Mouse (Mus musculus) limb, embryonic 14.5 days (tissue): ENCODE measurements around the gene Cdc25a. TPM values are rescaled to one million over a fixed set of nuclear protein-coding genes. Genes with fewer than 3 reads are reported as not detected.
A peak's percentile ranks its signal among the peaks of the same experiment; 100 is the strongest.

Experiments used
- ATAC-seq: fragments of 200-750 bp; cut with Nextera tagmentation; 2 replicates; pipeline ENCODE4 v1.8.0; 2017; ENCODE audit warnings: low read depth, moderate number of reproducible peaks, moderate TSS enrichment; ENCODE audit not compliant: low FRiP score
- DNase-seq: peaks from one replicate; pipeline ENCODE4 v3.0.0-alpha.2; 2015; ENCODE audit warnings: low spot score
- H3K27ac ChIP-seq: fragments of 300-500 bp; sonication (generic); replicated peaks from 2 replicates; pipeline ENCODE4 v1.5.1; 2014; ENCODE audit warnings: low read depth, mild to moderate bottlenecking, low read length, moderate library complexity, mixed read lengths
- H3K27me3 ChIP-seq: fragments of 300-500 bp; sonication (generic); 2 replicates; pipeline ENCODE4 v1.6.1; 2014; ENCODE audit warnings: low read length, mixed read lengths; ENCODE audit not compliant: control insufficient read depth, insufficient read depth
- H3K36me3 ChIP-seq: fragments of 300-500 bp; sonication (generic); 2 replicates; pipeline ENCODE4 v1.6.1; 2014; ENCODE audit warnings: mild to moderate bottlenecking, low read length, moderate library complexity, mixed read lengths; ENCODE audit not compliant: control insufficient read depth, insufficient read depth
- H3K4me1 ChIP-seq: fragments of 300-500 bp; sonication (generic); 2 replicates; pipeline ENCODE4 v1.6.1; 2014; ENCODE audit warnings: antibody characterized with exemption, low read length, mixed read lengths; ENCODE audit not compliant: control insufficient read depth, insufficient read depth
- H3K4me2 ChIP-seq: fragments of 300-500 bp; sonication (generic); replicated peaks from 2 replicates; pipeline ENCODE4 v1.6.1; 2014; ENCODE audit warnings: low read depth, mild to moderate bottlenecking, low read length, moderate library complexity; ENCODE audit not compliant: severe bottlenecking
- H3K4me3 ChIP-seq: fragments of 300-500 bp; sonication (generic); replicated peaks from 2 replicates; pipeline ENCODE4 v1.5.1; 2014; ENCODE audit warnings: low read length
- H3K9ac ChIP-seq: fragments of 300-500 bp; sonication (generic); 2 replicates; pipeline ENCODE4 v1.6.1; 2014; ENCODE audit warnings: mild to moderate bottlenecking, low read depth, low read length, moderate library complexity; ENCODE audit not compliant: severe bottlenecking
- H3K9me3 ChIP-seq: fragments of 300-500 bp; sonication (generic); 2 replicates; pipeline ENCODE4 v1.6.1; 2016; ENCODE audit warnings: low read length; ENCODE audit not compliant: control insufficient read depth
- POLR2A ChIP-seq: fragments of 200-500 bp; IDR thresholded peaks from 2 replicates; pipeline ENCODE4 v1.8.0; 2012; ENCODE audit warnings: inconsistent platforms, mild to moderate bottlenecking, moderate library complexity, borderline replicate concordance; ENCODE audit not compliant: insufficient read depth, insufficient read length; ENCODE audit errors: extremely low read depth
- WGBS: fragments of 180-500 bp; shearing (Covaris S2); extraction: QIAGEN DNeasy Blood & Tissue Kit; methylation state at CpG from one replicate; pipeline ENCODE4 v1.1.7; 2014; 5-methylcytosine and 5-hydroxymethylcytosine counted together
- polyA plus RNA-seq, 2 experiments: library from polyadenylated mRNA; depleted of rRNA in 1 of 2; stranded (reverse) in 1 of 2; unstranded in 1 of 2; fragments of >200 nt; fragmentation: Nextera tagmentation in 1 of 2; extraction: Ambion mirVana in 1 of 2; gene quantifications; 2 replicates each; pipeline versions ENCODE4 v1.2.1 to v1.2.3; 2012 to 2014

The Cdc25a gene
- polyA plus RNA-seq, 2 experiments: 26.1 to 26.8 TPM

DNA sequence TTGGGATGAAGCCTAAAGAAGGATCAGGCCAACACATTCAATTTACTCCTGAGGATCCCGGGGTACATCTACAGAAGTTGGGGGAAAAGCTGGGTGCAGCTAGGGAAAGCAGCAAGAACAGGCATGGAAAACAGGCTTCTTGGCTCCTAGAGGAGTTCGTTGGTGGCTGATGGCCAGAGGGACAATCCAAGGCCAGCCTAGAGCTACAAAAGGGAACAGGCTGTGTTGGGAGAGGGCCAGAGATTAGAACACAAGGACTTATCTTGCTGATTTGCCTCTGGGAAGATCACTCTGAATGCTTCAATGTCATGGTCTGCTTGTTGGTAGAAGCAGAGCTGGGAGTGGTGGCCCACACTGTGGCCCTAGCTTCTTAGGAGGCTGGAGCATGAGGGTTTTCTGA, 42.6 kb downstream of the Cdc25a start:
- 83% methylated on average over 2 of the region's 2 CpGs for WGBS
- no peak overlapping the region for H3K4me2 ChIP-seq
- H3K9me3 ChIP-seq: no peaks in the 10 kb centered on the region
- no peak for DNase-seq
- H3K27ac ChIP-seq: no peak overlapping the region
- TF ChIP-seq POLR2A: no peak
- H3K4me3 ChIP-seq: no peak overlapping the region
- H3K4me1 ChIP-seq: no peaks in the 10 kb centered on the region
- no peaks in the 10 kb centered on the region for H3K36me3 ChIP-seq
- H3K27me3 ChIP-seq: no peaks in the 10 kb centered on the region
- no peak overlapping the region for H3K9ac ChIP-seq
- ATAC-seq: no peak

DNA sequence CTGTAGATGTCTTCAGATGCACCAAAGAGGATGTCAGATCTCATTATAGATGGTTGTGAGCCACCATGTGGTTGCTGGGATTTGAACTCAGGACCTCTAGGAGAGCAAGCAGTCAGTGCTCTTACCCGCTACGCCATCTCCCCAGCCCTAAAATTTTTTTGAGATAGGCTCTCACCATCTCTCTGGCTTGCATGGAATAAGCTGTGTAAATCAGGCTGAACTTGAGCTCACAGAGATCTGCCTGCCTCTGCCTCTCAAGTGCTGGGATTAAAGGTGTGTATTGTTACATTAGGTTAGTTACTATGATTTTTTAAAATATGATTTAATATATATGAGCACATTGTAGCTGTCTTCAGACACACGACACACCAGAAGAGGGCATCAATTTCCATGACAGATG, 53.8 kb downstream of the Cdc25a start:
- Histone ChIP-seq H3K27ac (no peak overlapping the region), H3K4me2 (no peak overlapping the region), H3K9ac (no peak overlapping the region), H3K4me1 (peaks cover 9% of the 10 kb centered on the region), H3K27me3 (no peaks in the 10 kb centered on the region), H3K9me3 (no peaks in the 10 kb centered on the region), H3K4me3 (no peak overlapping the region), H3K36me3 (no peaks in the 10 kb centered on the region)
- no peak for TF ChIP-seq POLR2A
- DNase-seq: no peak
- ATAC-seq: no peak
- 96% methylated on average over 3 of the region's 3 CpGs for WGBS

DNA sequence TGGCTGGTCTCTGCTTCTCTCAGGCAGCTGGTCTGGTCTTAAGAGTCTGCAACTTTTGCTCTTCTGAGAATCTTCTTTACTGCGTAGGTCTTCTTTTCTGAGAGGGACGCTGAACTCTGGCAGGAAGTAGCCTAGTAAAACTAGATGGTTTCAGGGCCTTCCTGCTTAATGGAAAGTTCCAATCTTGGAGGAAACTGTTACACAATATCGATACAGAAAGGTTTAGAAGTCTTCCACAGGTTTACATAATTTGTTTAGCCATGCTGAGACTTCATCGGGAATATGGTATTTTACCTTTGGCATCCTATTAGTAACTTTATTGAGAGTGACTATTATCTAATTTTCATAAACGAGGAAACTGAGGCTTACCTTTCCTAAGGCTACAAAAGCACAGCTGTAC, 54.7 kb downstream of the Cdc25a start:
- WGBS: 90% methylated on average over 5 of the region's 5 CpGs
- TF ChIP-seq POLR2A: no peak

DNA sequence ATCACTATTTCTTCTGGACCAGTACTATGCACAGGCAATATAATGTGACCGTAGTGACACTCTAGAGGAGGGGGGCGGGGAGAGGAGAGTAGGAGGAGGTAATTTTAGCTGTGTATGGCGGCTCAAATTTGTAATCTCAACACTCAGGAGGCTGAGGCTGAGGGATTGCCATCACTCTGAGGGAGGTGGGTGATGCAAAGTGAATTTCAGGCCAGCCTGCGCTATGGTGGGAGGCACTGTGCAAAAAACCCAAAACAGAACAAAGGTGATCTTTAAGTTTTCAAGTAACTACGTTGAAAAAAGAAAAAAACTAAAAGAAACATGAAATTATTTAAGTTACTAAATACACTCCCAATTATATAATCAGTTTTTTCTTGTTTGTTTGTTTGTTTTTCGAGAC, 55.4 kb downstream of the Cdc25a start:
- peak overlapping the region; percentile 93 for H3K27ac ChIP-seq
- peak overlapping the region; percentile 31; the same call in 1 of the 2 replicates for H3K4me2 ChIP-seq
- no peaks in the 10 kb centered on the region for H3K36me3 ChIP-seq
- H3K9ac ChIP-seq: peak overlapping the region; percentile 48
- ATAC-seq (no peak), DNase-seq (no peak)
- no peaks in the 10 kb centered on the region for H3K27me3 ChIP-seq
- WGBS: 67% methylated on average over 6 of the region's 6 CpGs
- H3K9me3 ChIP-seq: no peaks in the 10 kb centered on the region
- H3K4me1 ChIP-seq: peaks cover 9% of the 10 kb centered on the region
- peak overlapping the region; percentile 83 for H3K4me3 ChIP-seq
- no peak for TF ChIP-seq POLR2A

More for the DNA sequence above, 54.7 kb downstream of the Cdc25a start:
- no peak overlapping the region for H3K4me2 ChIP-seq
- H3K36me3 ChIP-seq: no peaks in the 10 kb centered on the region
- no peak for DNase-seq
- no peak overlapping the region for H3K9ac ChIP-seq
- ATAC-seq: no peak
- H3K27me3 ChIP-seq: no peaks in the 10 kb centered on the region
- H3K9me3 ChIP-seq: no peaks in the 10 kb centered on the region
- H3K27ac ChIP-seq: no peak overlapping the region
- H3K4me3 ChIP-seq: no peak overlapping the region
- H3K4me1 ChIP-seq: peaks cover 9% of the 10 kb centered on the region

DNA sequence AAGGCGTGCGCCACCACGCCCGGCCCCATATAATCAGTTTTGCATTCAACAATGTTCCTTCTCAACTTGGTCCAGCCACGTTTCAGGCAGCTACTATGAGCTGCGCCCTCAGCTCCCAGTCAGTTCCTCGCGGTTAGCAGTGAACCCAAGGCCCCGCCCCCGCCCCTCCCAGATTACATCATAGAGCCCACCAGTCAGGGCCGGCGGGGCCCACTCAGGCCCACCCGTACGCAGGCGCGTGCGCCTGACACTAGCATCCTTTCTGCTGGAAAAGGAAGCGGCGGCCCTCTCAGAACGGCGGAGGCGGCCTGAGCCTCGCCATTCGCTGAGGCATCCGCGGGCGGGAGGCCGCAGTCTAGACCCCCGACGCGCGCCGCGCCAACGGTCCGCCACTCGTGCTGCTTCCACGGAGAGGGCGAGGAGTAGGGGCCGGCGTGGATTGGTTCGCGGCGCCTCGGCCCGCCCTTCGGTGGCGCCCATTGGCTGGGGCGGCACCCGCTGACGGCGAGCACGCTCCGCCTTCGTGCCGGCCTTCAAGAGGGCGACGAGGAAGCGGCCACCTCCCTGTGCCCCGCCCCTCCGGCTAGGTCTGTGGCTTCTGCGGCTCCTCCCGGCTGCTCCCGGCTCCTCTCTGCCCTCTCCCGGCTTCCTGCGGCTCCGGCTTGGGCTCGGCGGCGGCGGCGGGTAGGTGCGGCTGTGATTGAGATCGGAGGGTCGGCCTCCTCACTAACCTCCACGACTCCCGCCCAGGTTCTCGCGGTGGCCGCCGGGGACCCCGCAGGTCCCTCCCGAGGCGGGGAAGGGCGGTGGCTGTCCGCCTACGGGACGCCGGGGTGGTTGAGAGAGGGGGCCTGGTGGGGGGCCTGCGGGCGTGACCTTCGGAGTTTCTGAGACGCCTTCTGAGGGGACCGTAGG, 56.1 kb downstream of the Cdc25a start, which contains the start of gene Map4:
Gene Map4 (plus strand): TSS at position 204 of the 915 bp plus-strand sequence.
- no peaks in the 10 kb centered on the region for H3K27me3 ChIP-seq
- peak; percentile 97 for ATAC-seq

More for the DNA sequence above, 56.1 kb downstream of the Cdc25a start, which contains the start of gene Map4:
- Histone ChIP-seq H3K9me3 (no peaks in the 10 kb centered on the region), H3K9ac (peak within 1 kb of the TSS; percentile 81), H3K4me2 (peak within 1 kb of the TSS; percentile 60), H3K4me1 (peaks cover 9% of the 10 kb centered on the region), H3K4me3 (peak within 1 kb of the TSS; percentile 83), H3K27ac (peak within 1 kb of the TSS; percentile 93), H3K36me3 (no peaks in the 10 kb centered on the region)
- DNase-seq: peak; percentile 97
- peak; percentile 29; the same call in 1 of the 2 replicates for TF ChIP-seq POLR2A
- 4% methylated on average over 61 of the region's 94 CpGs for WGBS
